Mouse (Mus musculus) erythroblast, embryonic 14.5 days (primary cell): ENCODE data around the gene Prkca. TPM values are rescaled to one million over a fixed set of nuclear protein-coding genes. Genes with fewer than 3 reads are reported as not detected.
"Not testable (repeated sequence)": the region's sequence is repeated elsewhere in the genome, so short reads cannot be mapped to it uniquely, and the experiment has no call there.

Experiments
- H3K27me3 ChIP-seq: 2 replicates; pipeline ENCODE4 v1.6.1; 2012; ENCODE audit warnings: inconsistent platforms; ENCODE audit not compliant: control insufficient read depth
- H3K36me3 ChIP-seq: 2 replicates; pipeline ENCODE4 v1.6.1; 2012; ENCODE audit warnings: mild to moderate bottlenecking, inconsistent platforms; ENCODE audit not compliant: control insufficient read depth
- H3K4me1 ChIP-seq: 2 replicates; pipeline ENCODE4 v1.6.1; 2012; ENCODE audit warnings: inconsistent platforms; ENCODE audit not compliant: control insufficient read depth
- H3K4me3 ChIP-seq: replicated peaks from 2 replicates; pipeline ENCODE3; 2012; ENCODE audit warnings: moderate library complexity, mild to moderate bottlenecking, inconsistent platforms
- H3K9me3 ChIP-seq: 2 replicates; pipeline ENCODE4 v1.6.1; 2012; ENCODE audit warnings: low read length, inconsistent platforms, mixed read lengths; ENCODE audit not compliant: control insufficient read depth
- GATA1 ChIP-seq: IDR thresholded peaks from 2 replicates; pipeline ENCODE4 v1.6.1; 2012; ENCODE audit warnings: low read length, inconsistent platforms, mixed read lengths
- TAL1 ChIP-seq: IDR thresholded peaks from 3 replicates; pipeline ENCODE4 v1.6.1; 2012; ENCODE audit warnings: low read length, inconsistent platforms, mixed read lengths
- polyA plus RNA-seq: library from polyadenylated mRNA; stranded (reverse); fragments of >175 nt; gene quantifications from 2 replicates; pipeline ENCODE4 v1.2.3, GENCODE M21; 2012

Gene Prkca
- polyA plus RNA-seq, 1 experiment = 0.01 TPM

GRCm38 (mm10) chr11:108101280-108101950 is 242.3 kb downstream of the Prkca start:
- H3K27me3 ChIP-seq = no peaks in the 10 kb centered on the region
- H3K4me1 ChIP-seq = peaks cover 2% of the 10 kb centered on the region; the same call in 1 of the 2 replicates
- no peak for TF ChIP-seq GATA1
- no peak for TF ChIP-seq TAL1
- no peaks in the 10 kb centered on the region for H3K9me3 ChIP-seq
- H3K36me3 ChIP-seq = no peaks in the 10 kb centered on the region
- no peak overlapping the region for H3K4me3 ChIP-seq

DNA sequence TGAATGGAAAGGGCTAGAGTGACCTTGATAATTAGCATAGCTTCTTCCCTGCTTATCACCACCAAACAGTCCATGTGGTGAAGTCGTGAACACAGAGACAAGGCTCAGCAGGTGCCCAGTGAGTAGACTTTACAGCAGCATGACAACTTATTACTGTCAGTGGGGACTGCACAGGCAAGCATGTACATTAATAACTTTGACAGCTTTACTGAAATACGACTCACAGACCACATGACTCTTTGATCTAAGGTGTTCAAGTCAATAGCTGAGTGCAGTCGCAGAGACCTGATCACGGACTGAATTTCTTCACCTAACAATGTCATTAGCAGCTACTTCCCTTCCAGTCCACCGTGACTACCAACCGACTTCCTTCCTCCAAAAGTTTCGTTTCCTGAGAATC is 245.4 kb downstream of the Prkca start:
- no peaks in the 10 kb centered on the region for H3K27me3 ChIP-seq
- peaks cover 2% of the 10 kb centered on the region; the same call in 1 of the 2 replicates for H3K4me1 ChIP-seq
- TF ChIP-seq TAL1 (no peak), GATA1 (no peak)
- no peak overlapping the region for H3K4me3 ChIP-seq
- no peaks in the 10 kb centered on the region for H3K9me3 ChIP-seq
- H3K36me3 ChIP-seq = no peaks in the 10 kb centered on the region

GRCm38 (mm10) chr11:108094796-108095195 is 248.9 kb downstream of the Prkca start:
- Histone ChIP-seq H3K9me3 (no peaks in the 10 kb centered on the region), H3K36me3 (no peaks in the 10 kb centered on the region), H3K4me3 (no peak overlapping the region), H3K4me1 (peaks cover 2% of the 10 kb centered on the region; the same call in 1 of the 2 replicates), H3K27me3 (no peaks in the 10 kb centered on the region)
- TF ChIP-seq TAL1 (no peak), GATA1 (no peak)

DNA sequence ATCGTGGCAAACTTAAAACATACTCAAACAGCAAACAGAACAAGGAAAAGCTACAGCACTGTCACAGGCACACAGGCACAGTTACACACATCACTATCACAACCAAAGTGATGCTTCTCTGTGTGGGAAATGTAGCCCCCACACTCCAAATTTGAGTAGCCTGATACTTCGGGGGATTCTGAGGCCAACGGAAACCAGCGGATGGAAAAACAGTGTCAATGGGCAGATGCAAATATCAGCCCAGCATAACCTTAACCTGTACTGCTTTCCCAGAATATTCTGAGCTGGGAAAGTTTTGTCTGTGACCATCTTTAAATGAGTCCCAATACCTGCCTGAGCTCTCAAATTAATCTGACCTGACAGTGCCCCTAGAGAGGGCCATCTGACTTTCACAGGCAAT is 250.5 kb downstream of the Prkca start:
- Histone ChIP-seq H3K9me3 (no peaks in the 10 kb centered on the region), H3K4me1 (peaks cover under 1% of the 10 kb centered on the region; the same call in 1 of the 2 replicates), H3K27me3 (no peaks in the 10 kb centered on the region), H3K36me3 (no peaks in the 10 kb centered on the region), H3K4me3 (no peak overlapping the region)
- TF ChIP-seq TAL1 (no peak), GATA1 (no peak)

GRCm38 (mm10) chr11:108091238-108091637 is 252.5 kb downstream of the Prkca start:
- Histone ChIP-seq H3K4me3 (no peak overlapping the region), H3K36me3 (no peaks in the 10 kb centered on the region), H3K9me3 (no peaks in the 10 kb centered on the region), H3K4me1 (no peaks in the 10 kb centered on the region), H3K27me3 (no peaks in the 10 kb centered on the region)
- TF ChIP-seq GATA1 (no peak), TAL1 (no peak)

DNA sequence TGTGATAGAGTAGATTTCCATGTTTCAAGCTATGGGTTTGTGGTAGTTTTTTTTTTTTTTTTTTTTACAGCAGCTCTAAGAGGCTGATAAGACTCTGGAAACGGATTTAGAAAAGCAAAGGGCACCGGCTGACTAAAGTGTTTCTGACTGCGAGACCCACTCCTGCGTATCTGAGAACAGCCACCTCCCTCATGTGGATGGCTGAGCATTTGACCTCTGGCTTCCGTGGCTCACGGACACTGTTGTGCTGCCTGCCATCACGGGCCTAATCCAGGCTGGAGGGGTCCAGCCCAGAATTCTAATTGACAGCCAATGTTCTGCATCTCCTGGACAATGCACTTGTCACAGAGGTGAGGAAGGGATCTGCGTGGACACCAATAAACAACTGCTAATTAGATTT is 253.0 kb downstream of the Prkca start:
- no peaks in the 10 kb centered on the region for H3K4me1 ChIP-seq
- no peak overlapping the region for H3K4me3 ChIP-seq
- H3K27me3 ChIP-seq = no peaks in the 10 kb centered on the region
- H3K36me3 ChIP-seq = no peaks in the 10 kb centered on the region
- no peaks in the 10 kb centered on the region for H3K9me3 ChIP-seq
- TF ChIP-seq TAL1 = no peak
- no peak for TF ChIP-seq GATA1

DNA sequence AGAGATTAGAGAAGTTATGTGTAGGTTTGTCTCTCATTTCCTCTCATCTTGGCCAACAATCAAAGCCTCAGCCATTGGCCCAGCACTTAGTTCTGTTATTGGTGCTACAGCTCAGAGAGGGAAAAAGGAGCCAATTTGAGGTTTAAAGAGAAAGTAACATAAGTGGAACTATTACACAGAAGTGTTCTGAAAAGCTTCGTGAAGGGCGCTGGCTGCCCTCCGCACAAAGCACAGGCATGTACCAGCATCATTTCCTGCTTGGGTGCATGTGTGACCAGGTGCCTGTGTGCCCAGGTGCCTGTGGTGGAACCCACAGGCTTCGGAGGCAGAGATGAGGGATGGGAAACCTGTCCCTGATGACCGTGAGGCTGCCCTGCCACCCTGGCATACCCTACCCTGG is 255.7 kb downstream of the Prkca start:
- Histone ChIP-seq H3K36me3 (no peaks in the 10 kb centered on the region), H3K9me3 (no peaks in the 10 kb centered on the region), H3K4me3 (no peak overlapping the region), H3K4me1 (no peaks in the 10 kb centered on the region), H3K27me3 (no peaks in the 10 kb centered on the region)
- TF ChIP-seq TAL1 = no peak
- no peak for TF ChIP-seq GATA1

- H3K4me1 ChIP-seq, H3K4me3 ChIP-seq, H3K27me3 ChIP-seq, H3K36me3 ChIP-seq, H3K9me3 ChIP-seq: not testable (repeated sequence)
These were observed 256.5 kb downstream of the Prkca start for GRCm38 (mm10) chr11:108087105-108087700.

- no peaks in the 10 kb centered on the region for H3K4me1 ChIP-seq
- H3K27me3 ChIP-seq = no peaks in the 10 kb centered on the region
- H3K4me3 ChIP-seq = no peak overlapping the region
- H3K9me3 ChIP-seq = no peaks in the 10 kb centered on the region
- no peak for TF ChIP-seq GATA1
- TF ChIP-seq TAL1 = no peak
- no peaks in the 10 kb centered on the region for H3K36me3 ChIP-seq
These were observed 261.1 kb downstream of the Prkca start for GRCm38 (mm10) chr11:108082673-108083072.
